Mouse (Mus musculus) liver, embryonic 14.5 days (tissue): ENCODE data around the gene Tsc22d1. TPM values are rescaled to one million over a fixed set of nuclear protein-coding genes. Genes with fewer than 3 reads are reported as not detected.

Source experiments
- ATAC-seq: fragments of 200-750 bp; cut with Nextera tagmentation; 2 replicates; pipeline ENCODE4 v1.8.0; 2017; ENCODE audit warnings: moderate number of reproducible peaks, mild to moderate bottlenecking, moderate library complexity; ENCODE audit not compliant: insufficient read depth
- DNase-seq, 3 experiments: peaks; one replicate each; pipeline ENCODE4 v3.0.0-alpha.2; 2012 to 2013; ENCODE audit warnings: low read depth in 3 of 3, low spot score in 3 of 3
- H3K27ac ChIP-seq: fragments of 300-500 bp; sonication (generic); 2 replicates; pipeline ENCODE4 v1.5.1; 2014; ENCODE audit warnings: moderate library complexity, mild to moderate bottlenecking, control low read depth, inconsistent platforms
- H3K27me3 ChIP-seq: fragments of 300-500 bp; sonication (generic); 2 replicates; pipeline ENCODE4 v1.6.1; 2014; ENCODE audit warnings: mild to moderate bottlenecking, low read length, moderate library complexity; ENCODE audit not compliant: control insufficient read depth, insufficient read depth
- H3K36me3 ChIP-seq: fragments of 300-500 bp; sonication (generic); replicated peaks from 2 replicates; pipeline ENCODE4 v1.6.1; 2014; ENCODE audit warnings: low read depth; ENCODE audit not compliant: control insufficient read depth, insufficient read depth
- H3K4me1 ChIP-seq, 2 experiments: fragments of 200-500 bp in 1 of 2; fragments of 300-500 bp in 1 of 2; sonication (generic) in 1 of 2; replicated peaks; 2 replicates each; pipeline ENCODE4 v1.6.1; 2012 to 2014; ENCODE audit warnings: antibody characterized with exemption in 1 of 2, inconsistent platforms in 1 of 2, low read length in 1 of 2; ENCODE audit not compliant: control insufficient read depth in 2 of 2, insufficient read depth in 2 of 2
- H3K4me2 ChIP-seq: fragments of 300-500 bp; sonication (generic); 2 replicates; pipeline ENCODE4 v1.6.1; 2014; ENCODE audit warnings: low read depth, mild to moderate bottlenecking, control low read depth, moderate library complexity
- H3K4me3 ChIP-seq, 2 experiments: fragments of 200-500 bp in 1 of 2; fragments of 300-500 bp in 1 of 2; sonication (generic) in 1 of 2; 2 replicates each; pipeline ENCODE4 v1.5.1; 2012 to 2014; ENCODE audit warnings: low read depth in 2 of 2, low read length in 2 of 2, mild to moderate bottlenecking in 2 of 2, control low read depth in 1 of 2, inconsistent platforms in 1 of 2, moderate library complexity in 1 of 2; ENCODE audit not compliant: insufficient read depth in 1 of 2
- H3K9ac ChIP-seq: fragments of 300-500 bp; sonication (generic); replicated peaks from 2 replicates; pipeline ENCODE4 v1.6.1; 2014; ENCODE audit warnings: mild to moderate bottlenecking, control low read depth, moderate library complexity
- H3K9me3 ChIP-seq: fragments of 300-500 bp; sonication (generic); 2 replicates; pipeline ENCODE4 v1.6.1; 2016; ENCODE audit warnings: low read length, mixed read lengths; ENCODE audit not compliant: control insufficient read depth
- CTCF ChIP-seq: IDR thresholded peaks from 2 replicates; pipeline ENCODE4 v1.5.1; 2016; ENCODE audit warnings: antibody characterized with exemption, low read depth, control low read depth
- EP300 ChIP-seq: IDR thresholded peaks from 2 replicates; pipeline ENCODE4 v1.6.1; 2016; ENCODE audit warnings: antibody characterized with exemption, low read depth
- WGBS: fragments of 180-500 bp; shearing (Covaris S2); extraction: QIAGEN DNeasy Blood & Tissue Kit; methylation state at CpG from one replicate; pipeline ENCODE4 v1.1.7; 2014; ENCODE audit not compliant: insufficient replicate concordance; 5-methylcytosine and 5-hydroxymethylcytosine counted together
- polyA plus RNA-seq, 2 experiments: library from polyadenylated mRNA; depleted of rRNA in 1 of 2; stranded (reverse) in 1 of 2; unstranded in 1 of 2; fragments of >200 nt; fragmentation: Nextera tagmentation in 1 of 2; extraction: Ambion mirVana in 1 of 2; gene quantifications; 2 replicates each; pipeline versions ENCODE4 v1.2.1 to v1.2.3; 2012 to 2014

The Tsc22d1 gene
- polyA plus RNA-seq, 2 experiments = 61.3 to 115 TPM

DNA sequence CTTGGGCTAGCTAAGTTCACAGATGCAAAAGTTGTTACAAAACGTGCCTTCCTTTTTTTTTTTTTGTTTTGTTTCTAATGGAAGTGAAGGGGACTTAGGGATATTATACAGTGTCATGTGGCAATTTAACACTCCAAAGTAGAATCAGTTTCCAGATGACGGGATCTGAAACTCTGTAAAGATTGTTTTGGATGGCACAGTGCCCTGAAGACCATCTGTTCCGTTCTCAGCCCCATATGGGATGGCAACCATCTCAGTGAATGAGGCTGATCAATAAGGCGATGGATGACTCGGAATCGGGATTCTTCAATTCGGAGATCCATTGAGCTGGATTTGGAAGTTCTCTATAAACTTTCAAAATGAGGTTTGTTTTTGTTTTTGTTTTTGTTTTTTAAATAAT is 17.6 kb downstream of the Tsc22d1 start:
- H3K4me3 ChIP-seq = no peak overlapping the region
- TF ChIP-seq EP300 (no peak), CTCF (no peak)
- no peaks in the 10 kb centered on the region for H3K27me3 ChIP-seq
- H3K4me1 ChIP-seq = no peaks in the 10 kb centered on the region
- DNase-seq = no peak
- WGBS = 74% methylated on average over 7 of the region's 7 CpGs
- no peaks in the 10 kb centered on the region for H3K9me3 ChIP-seq
- no peaks in the 10 kb centered on the region for H3K36me3 ChIP-seq
- no peak overlapping the region for H3K27ac ChIP-seq
- no peak overlapping the region for H3K4me2 ChIP-seq
- no peak for ATAC-seq
- no peak overlapping the region for H3K9ac ChIP-seq

GRCm38 (mm10) chr14:76432816-76433215 is 18.1 kb downstream of the Tsc22d1 start:
- no peak overlapping the region for H3K27ac ChIP-seq
- TF ChIP-seq CTCF (no peak), EP300 (no peak)
- WGBS = 83% methylated on average over 8 of the region's 8 CpGs
- H3K4me1 ChIP-seq = no peaks in the 10 kb centered on the region
- H3K9ac ChIP-seq = no peak overlapping the region
- no peak for DNase-seq
- H3K27me3 ChIP-seq = no peaks in the 10 kb centered on the region
- no peak overlapping the region for H3K4me2 ChIP-seq
- H3K9me3 ChIP-seq = no peaks in the 10 kb centered on the region
- H3K36me3 ChIP-seq = no peaks in the 10 kb centered on the region
- ATAC-seq = no peak
- no peak overlapping the region for H3K4me3 ChIP-seq

DNA sequence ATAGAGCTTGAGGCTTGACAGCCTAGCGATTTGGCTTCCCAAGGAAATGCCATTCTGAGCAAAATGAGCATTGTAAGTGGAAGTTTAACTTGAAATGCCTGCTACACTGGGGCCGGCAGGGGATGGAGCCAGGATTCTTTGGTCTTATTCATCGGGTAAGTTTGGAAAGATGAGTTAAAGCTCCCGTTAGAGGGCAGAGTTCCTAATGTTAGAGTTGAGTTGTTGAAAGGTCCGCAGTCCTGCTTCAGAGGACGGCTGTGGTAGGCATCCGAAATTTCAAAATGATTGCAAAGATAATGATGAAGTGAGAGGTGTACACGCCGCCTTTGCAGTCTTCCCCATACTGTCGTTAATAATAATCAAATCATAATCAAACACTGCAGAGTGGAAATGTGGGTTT is 27.4 kb downstream of the Tsc22d1 start:
- no peak overlapping the region for H3K27ac ChIP-seq
- WGBS = 63% methylated on average over 10 of the region's 10 CpGs
- no peak overlapping the region for H3K4me2 ChIP-seq
- H3K4me1 ChIP-seq = no peaks in the 10 kb centered on the region
- no peak for ATAC-seq
- H3K27me3 ChIP-seq = no peaks in the 10 kb centered on the region
- no peaks in the 10 kb centered on the region for H3K36me3 ChIP-seq
- H3K4me3 ChIP-seq = no peak overlapping the region
- TF ChIP-seq CTCF (no peak), EP300 (no peak)
- no peaks in the 10 kb centered on the region for H3K9me3 ChIP-seq
- H3K9ac ChIP-seq = no peak overlapping the region
- DNase-seq = no peak

DNA sequence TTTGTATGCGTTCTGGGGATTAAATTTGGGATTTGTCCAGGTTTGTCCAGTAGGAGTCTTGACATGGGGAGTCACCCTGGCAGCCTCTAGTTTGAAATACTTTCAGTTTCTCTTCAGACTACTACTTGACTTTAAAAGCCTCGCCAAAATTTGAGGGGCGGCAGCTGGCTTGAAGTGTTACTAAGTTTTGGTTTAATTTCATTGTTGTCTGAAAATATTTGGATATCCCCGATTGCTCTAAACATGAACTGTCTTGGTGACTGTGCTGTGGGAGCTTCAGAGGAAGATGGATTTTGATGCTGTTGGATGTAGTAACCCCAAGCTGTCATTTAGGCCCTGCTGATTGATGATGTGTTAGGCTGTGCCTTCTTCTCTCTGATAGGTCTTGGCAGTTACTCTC is 34.2 kb downstream of the Tsc22d1 start:
- 54% methylated on average over 4 of the region's 4 CpGs for WGBS
- no peak for TF ChIP-seq CTCF
- TF ChIP-seq EP300 = no peak
- ATAC-seq = no peak

DNA sequence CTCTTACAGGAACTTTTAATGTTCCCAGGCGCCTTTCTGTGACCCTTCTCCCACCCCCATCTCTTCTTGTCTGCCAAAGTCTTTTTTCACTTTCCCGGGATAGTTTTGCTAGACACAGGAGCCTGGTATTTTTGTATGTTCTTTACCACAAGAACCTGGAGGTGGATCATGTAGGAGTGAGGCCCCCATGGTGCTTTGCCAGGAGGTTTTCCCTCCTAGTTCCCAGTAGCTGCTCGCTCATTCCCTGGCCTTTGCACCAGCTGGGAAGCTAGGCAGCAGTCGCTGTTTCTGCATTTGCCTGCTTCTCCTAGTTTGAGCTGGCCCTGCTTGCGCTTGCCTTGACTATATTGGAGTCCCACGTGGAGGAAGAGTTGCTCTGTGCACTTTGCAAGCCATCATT is 36.2 kb downstream of the Tsc22d1 start:
- DNase-seq (no peak), ATAC-seq (no peak)
- Histone ChIP-seq H3K4me1 (no peaks in the 10 kb centered on the region), H3K36me3 (no peaks in the 10 kb centered on the region), H3K4me2 (no peak overlapping the region), H3K9ac (no peak overlapping the region), H3K9me3 (no peaks in the 10 kb centered on the region), H3K27me3 (no peaks in the 10 kb centered on the region), H3K4me3 (no peak overlapping the region), H3K27ac (no peak overlapping the region)
- TF ChIP-seq CTCF (no peak), EP300 (no peak)
- WGBS = 58% methylated on average over 6 of the region's 6 CpGs

More for the DNA sequence above, 34.2 kb downstream of the Tsc22d1 start:
- H3K4me3 ChIP-seq = no peak overlapping the region
- no peaks in the 10 kb centered on the region for H3K27me3 ChIP-seq
- no peak overlapping the region for H3K9ac ChIP-seq
- H3K4me1 ChIP-seq = no peaks in the 10 kb centered on the region
- no peaks in the 10 kb centered on the region for H3K9me3 ChIP-seq
- no peak for DNase-seq
- H3K4me2 ChIP-seq = no peak overlapping the region
- H3K36me3 ChIP-seq = no peaks in the 10 kb centered on the region
- no peak overlapping the region for H3K27ac ChIP-seq
